Mouse (Mus musculus) right cerebral cortex, postnatal 10 days (tissue): ENCODE measurements at regions not wholly inside any gene's neighbourhood (a gene's known extent, or its start where the extent isn't known, plus 50 kb on each side); places are given as distances from the start of the nearest gene placed in this dataset.
A peak's percentile ranks its signal among the peaks of the same experiment; 100 is the strongest.

Source experiments
- DNase-seq, 2 experiments: peaks; one replicate each; pipeline ENCODE4 v3.0.0; 2021; ENCODE audit warnings: low spot score in 2 of 2

DNA sequence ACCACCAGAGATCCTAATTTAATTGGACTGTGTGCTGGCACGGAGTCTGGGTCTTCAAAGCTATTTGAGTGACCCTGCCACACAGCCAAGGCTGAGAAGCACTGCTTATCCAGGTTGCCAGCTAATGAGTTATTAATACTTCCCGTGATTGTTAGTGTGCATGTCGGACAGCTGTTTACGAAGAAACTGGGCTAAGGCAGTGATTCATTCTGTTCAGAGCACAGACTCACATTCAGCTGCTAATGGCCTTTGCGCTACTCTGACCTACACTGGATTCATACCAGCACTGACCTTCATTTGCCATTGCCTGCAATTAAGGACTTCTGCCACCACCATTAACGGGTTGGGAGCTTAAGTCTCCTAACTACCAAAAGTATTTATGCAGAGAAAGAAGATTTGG lies 156.7 kb upstream of the Dppa4 start:
- peak; percentile 18 to 23 for DNase-seq

DNA sequence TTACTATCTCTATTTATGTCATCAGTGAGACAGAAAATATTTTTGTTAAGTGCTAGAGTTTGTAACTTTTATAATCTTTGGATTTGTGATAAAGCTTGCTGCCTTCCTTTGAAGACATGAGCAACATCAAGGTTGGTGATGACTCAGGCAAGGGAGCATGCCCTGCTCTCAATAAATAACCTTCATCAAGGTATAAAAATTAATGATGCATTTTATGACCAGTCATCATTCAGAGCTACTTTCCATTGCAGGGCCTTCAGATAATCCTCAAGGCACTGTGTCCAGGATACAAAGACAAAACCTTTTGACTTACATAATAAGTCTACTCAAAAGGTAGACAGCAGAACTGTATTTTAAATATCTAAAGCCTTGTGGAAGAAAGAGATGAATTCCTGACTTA lies 156.2 kb upstream of the Dppa4 start:
- no peak for DNase-seq

DNA sequence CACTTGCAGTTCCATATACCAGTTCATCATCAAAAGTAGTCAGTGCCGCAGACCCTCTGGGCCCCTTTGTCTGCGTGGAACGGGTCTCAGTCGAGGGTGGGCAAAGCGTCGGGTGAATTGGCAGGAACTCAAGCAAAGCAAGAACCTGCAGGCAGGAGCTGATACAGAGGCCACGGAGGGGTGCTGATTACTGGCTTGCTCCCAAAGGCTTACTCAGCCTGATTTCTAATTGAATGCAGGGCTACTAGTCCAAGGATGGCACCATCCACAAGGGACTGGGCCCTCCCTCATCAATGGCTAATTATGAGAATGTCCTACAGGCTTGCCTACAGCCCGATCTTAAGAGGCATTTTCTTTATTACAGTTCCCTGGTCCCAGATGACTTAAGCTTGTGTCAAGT lies 128.2 kb upstream of the Dppa4 start:
- no peak for DNase-seq

DNA sequence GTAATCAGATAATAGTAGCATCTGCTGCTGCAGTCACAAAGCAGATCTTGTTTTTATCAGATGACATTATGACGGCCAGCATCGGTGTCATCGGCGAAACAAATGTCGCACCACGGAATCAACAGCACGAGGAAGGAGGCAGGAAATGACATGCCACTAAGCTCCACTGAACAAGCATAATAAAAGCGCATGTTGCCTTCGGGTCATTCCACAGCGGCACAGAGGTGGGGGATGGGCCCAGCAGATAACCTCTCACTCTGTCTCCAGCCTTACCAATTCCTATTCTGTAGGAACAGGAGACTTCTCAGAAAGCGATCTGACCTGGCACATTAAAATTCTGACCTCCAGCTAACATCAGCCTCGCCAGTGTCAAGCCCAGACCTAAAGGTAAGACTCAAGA lies 93.1 kb upstream of the Dppa4 start:
- DNase-seq, result no peak

DNA sequence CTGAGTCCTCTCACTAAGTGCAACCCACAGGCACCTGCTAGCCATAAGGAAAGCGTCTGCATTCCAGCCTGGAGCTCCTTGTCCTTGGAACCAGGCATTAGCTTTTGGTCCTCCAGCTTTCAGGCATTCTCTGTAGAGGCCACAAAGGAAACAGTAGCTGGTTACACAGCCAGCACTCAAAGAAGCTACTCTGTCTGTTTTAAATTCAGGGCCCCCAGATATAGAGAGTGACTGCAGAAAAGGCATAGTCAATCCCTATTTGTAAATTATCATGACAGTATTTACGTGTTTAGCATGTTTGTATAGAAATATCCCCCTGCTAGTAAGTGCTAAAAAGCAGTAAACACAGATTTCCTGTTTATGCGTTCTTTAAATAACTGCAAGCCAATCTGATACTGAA lies 91.3 kb upstream of the Dppa4 start:
- no peak for DNase-seq

DNA sequence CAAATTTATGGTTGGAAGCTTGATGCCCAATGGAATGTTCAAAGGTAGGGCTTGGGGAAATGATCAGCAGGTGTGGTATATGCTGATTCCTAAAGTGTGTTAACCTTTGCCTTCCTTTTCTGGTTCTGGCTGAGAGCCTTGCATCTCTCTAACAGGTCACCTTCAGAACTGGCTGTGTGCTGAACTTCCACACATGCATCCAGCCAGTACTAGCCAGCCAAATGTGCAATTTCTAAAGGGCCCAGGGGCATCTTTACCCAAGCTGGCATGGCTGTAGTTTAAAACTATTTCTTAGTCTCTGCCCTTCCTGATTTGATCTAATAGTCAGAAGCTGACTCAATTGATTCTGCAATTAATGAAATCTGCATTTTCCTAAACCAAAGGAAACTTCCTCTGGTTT lies 68.6 kb upstream of the Dppa4 start:
- no peak for DNase-seq
